ENCODE assay signal across 8 mouse cellular contexts in the genomic region with DNA sequence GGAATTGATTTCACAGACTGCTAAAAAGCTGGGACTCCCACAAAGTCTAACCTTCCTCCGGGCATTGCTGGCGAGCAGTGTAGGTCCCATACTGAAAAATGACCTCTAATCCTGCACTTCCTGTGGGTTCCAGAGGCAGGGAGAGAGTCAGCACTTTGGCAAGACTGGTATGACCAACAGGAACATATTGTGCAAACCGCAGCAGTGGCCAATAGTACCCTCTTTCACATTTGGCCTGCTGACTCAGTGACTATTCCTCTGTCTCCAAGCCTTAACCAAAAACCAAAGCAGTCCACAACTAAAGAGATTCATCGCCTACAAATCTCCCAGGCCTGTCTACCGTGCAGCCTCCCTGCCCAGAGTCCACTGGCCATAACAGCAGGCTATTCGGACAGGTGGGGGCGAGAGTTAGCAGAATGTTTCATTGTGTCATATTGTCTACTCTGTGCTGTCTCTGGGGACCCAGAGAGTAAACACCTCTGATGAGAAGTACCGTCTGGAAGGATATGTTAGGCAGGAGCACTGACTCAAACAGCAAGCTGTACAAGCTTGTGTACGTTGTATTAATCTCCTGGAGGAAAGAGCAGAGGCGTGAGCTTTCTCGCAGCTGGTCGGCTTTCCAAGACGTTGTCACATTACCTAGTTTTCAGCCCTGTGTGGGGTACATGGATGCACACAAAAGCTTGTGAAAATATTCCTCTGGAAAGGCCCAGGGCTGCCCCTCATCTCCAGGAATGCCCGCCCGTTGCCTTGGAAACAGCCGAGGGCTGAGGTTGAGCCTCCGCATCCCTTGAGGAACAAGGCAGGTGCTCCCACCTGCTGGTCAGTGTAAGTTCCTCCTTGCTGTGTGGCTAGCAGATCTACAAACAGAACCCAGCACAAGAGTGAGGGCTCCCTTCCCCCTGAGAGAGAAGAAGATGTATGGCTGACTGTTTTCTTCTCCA. TPM values are rescaled to one million over a fixed set of nuclear protein-coding genes. Genes with fewer than 3 reads are reported as not detected.
DNase-seq lines count a peak whose midpoint lies in the region; ATAC-seq lines count a peak whose summit lies in the region.

No protein-coding gene starts in this region.

- intact Hi-C loops in gastrocnemius, postnatal 36 days (cut with DNase I): loop anchor here (10.0 kb wide), 1 partner anchor 415 kb away; no protein-coding TSS in a partner anchor

- H3K4me3 ChIP-seq in embryonic facial prominence, embryonic 14.5 days (ENCODE audit: low read depth, low read length): no peak overlapping the region
- H3K4me3 ChIP-seq in kidney, embryonic 16.5 days (ENCODE audit: low read length): no peak overlapping the region
- H3K4me3 ChIP-seq in stomach, embryonic 15.5 days (replicated peaks): no peak overlapping the region

- no peaks in the 10 kb centered on the region for H3K9me3 ChIP-seq in embryonic facial prominence, embryonic 14.5 days (ENCODE audit: control insufficient read depth, low read length)
- no peaks in the 10 kb centered on the region for H3K9me3 ChIP-seq in kidney, embryonic 16.5 days (ENCODE audit: low read length)
- H3K9me3 ChIP-seq in stomach, embryonic 15.5 days: no peaks in the 10 kb centered on the region

- no peaks in the 10 kb centered on the region for H3K36me3 ChIP-seq in embryonic facial prominence, embryonic 14.5 days (ENCODE audit: control insufficient read depth, insufficient read depth, low read length)
- no peaks in the 10 kb centered on the region for H3K36me3 ChIP-seq in kidney, embryonic 16.5 days (ENCODE audit: insufficient read depth, low read length)
- H3K36me3 ChIP-seq in stomach, embryonic 15.5 days: no peaks in the 10 kb centered on the region

- no peaks in the 10 kb centered on the region for H3K27me3 ChIP-seq in embryonic facial prominence, embryonic 14.5 days (replicated peaks; ENCODE audit: control insufficient read depth, insufficient read depth, low read length)
- H3K27me3 ChIP-seq in kidney, embryonic 16.5 days (ENCODE audit: insufficient read depth, low read length): no peaks in the 10 kb centered on the region
- H3K27me3 ChIP-seq in stomach, embryonic 15.5 days (replicated peaks): no peaks in the 10 kb centered on the region

- WGBS in embryonic facial prominence, embryonic 14.5 days: 55% methylated on average over 17 of the region's 17 CpGs
- 60% methylated on average over 17 of the region's 17 CpGs for WGBS in kidney, embryonic 16.5 days
- 38% methylated on average over 17 of the region's 17 CpGs for WGBS in stomach, embryonic 15.5 days

- H3K4me1 ChIP-seq in embryonic facial prominence, embryonic 14.5 days (ENCODE audit: control insufficient read depth, insufficient read depth, low read length): no peaks in the 10 kb centered on the region
- H3K4me1 ChIP-seq in kidney, embryonic 16.5 days (ENCODE audit: insufficient read depth, low read length): no peaks in the 10 kb centered on the region
- peaks cover 6% of the 10 kb centered on the region; the same call in 1 of the 2 replicates for H3K4me1 ChIP-seq in stomach, embryonic 15.5 days

- DNase-seq in gastrocnemius, adult 18-20 months (ENCODE audit: low spot score): peak; percentile 32
- no peak for DNase-seq in gastrocnemius, postnatal 36 days
- peak; percentile 21 for DNase-seq in ES-CJ7 (ENCODE audit: low read depth, low spot score)
- DNase-seq in embryonic facial prominence, embryonic 14.5 days (ENCODE audit: low spot score): peak; percentile 32
- DNase-seq in lung, postnatal 25 days (ENCODE audit: low spot score): peak; percentile 46
- no peak for DNase-seq in thymus, adult 18-20 months

- ATAC-seq in embryonic facial prominence, embryonic 14.5 days (ENCODE audit: low read depth): no peak; the same call in 1 of the 2 replicates
- ATAC-seq in kidney, embryonic 16.5 days (ENCODE audit: low FRiP score, low TSS enrichment): peak; percentile 33; the same call in 1 of the 2 replicates
- ATAC-seq in stomach, embryonic 15.5 days (ENCODE audit: insufficient read depth, low FRiP score, low read depth): no peak

- H3K4me2 ChIP-seq in embryonic facial prominence, embryonic 14.5 days (ENCODE audit: low read depth, low read length): no peak overlapping the region
- no peak overlapping the region for H3K4me2 ChIP-seq in kidney, embryonic 16.5 days (replicated peaks; ENCODE audit: low read depth, low read length)
- H3K4me2 ChIP-seq in stomach, embryonic 15.5 days: peak overlapping the region; percentile 9; the same call in 1 of the 2 replicates

- H3K27ac ChIP-seq in embryonic facial prominence, embryonic 14.5 days (replicated peaks; ENCODE audit: low read depth, low read length): no peak overlapping the region
- no peak overlapping the region for H3K27ac ChIP-seq in kidney, embryonic 16.5 days (ENCODE audit: low read length)
- H3K27ac ChIP-seq in stomach, embryonic 15.5 days: no peak overlapping the region; the same call in 1 of the 2 replicates

- no peak overlapping the region for H3K9ac ChIP-seq in embryonic facial prominence, embryonic 14.5 days (ENCODE audit: low read depth, low read length)
- H3K9ac ChIP-seq in kidney, embryonic 16.5 days (replicated peaks; ENCODE audit: low read length): no peak overlapping the region
- no peak overlapping the region for H3K9ac ChIP-seq in stomach, embryonic 15.5 days

RNA-seq across cellular contexts. Expression of a gene that starts 32.3 kb away (rescaled TPM):
- not detected for total RNA-seq in gastrocnemius, adult 18-20 months (2021)
- total RNA-seq in gastrocnemius, postnatal 36 days (2021): not detected
- polyA plus RNA-seq in embryonic facial prominence, embryonic 14.5 days (2014; fragmentation: Nextera tagmentation; extraction: Ambion mirVana): not detected in 2 replicates
- not detected in 2 replicates for polyA plus RNA-seq in kidney, embryonic 16.5 days (2015; fragmentation: Nextera tagmentation; extraction: Ambion mirVana)
- polyA plus RNA-seq in stomach, embryonic 15.5 days (2015; fragmentation: Nextera tagmentation; extraction: Ambion mirVana): 0.13 TPM in 1 of 2 replicates, not detected in the other

RNA-seq across cellular contexts. Expression of a gene that starts 45.0 kb away (rescaled TPM):
- 1 to 10 TPM; 4.2 to 4.7 TPM for total RNA-seq in gastrocnemius, adult 18-20 months (2021)
- total RNA-seq in gastrocnemius, postnatal 36 days (2021): 1 to 10 TPM; 3.5 to 4.2 TPM
- polyA plus RNA-seq in embryonic facial prominence, embryonic 14.5 days (2014; fragmentation: Nextera tagmentation; extraction: Ambion mirVana): 49.3 and 56.1 TPM in 2 replicates
- 55.4 and 57.7 TPM in 2 replicates for polyA plus RNA-seq in kidney, embryonic 16.5 days (2015; fragmentation: Nextera tagmentation; extraction: Ambion mirVana)
- 51.1 and 55.9 TPM in 2 replicates for polyA plus RNA-seq in stomach, embryonic 15.5 days (2015; fragmentation: Nextera tagmentation; extraction: Ambion mirVana)

Comparison
In these comparisons a context has a peak if more than half of its experiments do, and no peak if none do; other contexts are left out.
1. DNase-seq: peak in gastrocnemius, adult 18-20 months (single experiment), ES-CJ7 (single experiment), embryonic facial prominence, embryonic 14.5 days (single experiment) and lung, postnatal 25 days (single experiment); none in gastrocnemius, postnatal 36 days (0 of 2) and thymus, adult 18-20 months (0 of 2).